Mouse (Mus musculus) heart, embryonic 13.5 days (tissue): Measurements from ENCODE around the gene Phf24. TPM values are rescaled to one million over a fixed set of nuclear protein-coding genes. Genes with fewer than 3 reads are reported as not detected.
"Not testable (repeated sequence)": the region's sequence is repeated elsewhere in the genome, so short reads cannot be mapped to it uniquely, and the experiment has no call there.

Source experiments
- ATAC-seq: fragments of 200-750 bp; cut with Nextera tagmentation; 2 replicates; pipeline ENCODE4 v1.8.0; 2017; ENCODE audit warnings: moderate TSS enrichment; ENCODE audit not compliant: insufficient number of reproducible peaks, low FRiP score, low TSS enrichment; ENCODE audit errors: extremely low read depth
- H3K27ac ChIP-seq: fragments of 300-500 bp; sonication (generic); replicated peaks from 2 replicates; pipeline ENCODE4 v1.5.1; 2015; ENCODE audit warnings: moderate library complexity, mild to moderate bottlenecking, inconsistent platforms
- H3K27me3 ChIP-seq: fragments of 300-500 bp; sonication (generic); replicated peaks from 2 replicates; pipeline ENCODE4 v1.6.1; 2015; ENCODE audit warnings: mild to moderate bottlenecking, inconsistent platforms
- H3K36me3 ChIP-seq: fragments of 300-500 bp; sonication (generic); 2 replicates; pipeline ENCODE4 v1.6.1; 2015; ENCODE audit warnings: mild to moderate bottlenecking, inconsistent platforms
- H3K4me1 ChIP-seq: fragments of 300-500 bp; sonication (generic); 2 replicates; pipeline ENCODE4 v1.6.1; 2015; ENCODE audit warnings: inconsistent platforms
- H3K4me2 ChIP-seq: fragments of 300-500 bp; sonication (generic); 2 replicates; pipeline ENCODE4 v1.6.1; 2015; ENCODE audit warnings: inconsistent platforms, mild to moderate bottlenecking, moderate library complexity
- H3K4me3 ChIP-seq: fragments of 300-500 bp; sonication (generic); 2 replicates; pipeline ENCODE4 v1.5.1; 2015; ENCODE audit warnings: moderate library complexity, mild to moderate bottlenecking, inconsistent platforms
- H3K9ac ChIP-seq: fragments of 300-500 bp; sonication (generic); 2 replicates; pipeline ENCODE4 v1.6.1; 2015; ENCODE audit warnings: inconsistent platforms, mild to moderate bottlenecking, moderate library complexity
- H3K9me3 ChIP-seq: fragments of 300-500 bp; sonication (generic); 2 replicates; pipeline ENCODE4 v1.6.1; 2016; ENCODE audit warnings: inconsistent platforms
- WGBS: fragments of 180-500 bp; shearing (Covaris S2); methylation state at CpG from one replicate; pipeline ENCODE4 v1.1.7; 2015; ENCODE audit warnings: mixed read lengths; 5-methylcytosine and 5-hydroxymethylcytosine counted together
- polyA plus RNA-seq: library from polyadenylated mRNA; unstranded; fragments of >200 nt; fragmentation: Nextera tagmentation; extraction: Ambion mirVana; gene quantifications from 2 replicates; pipeline ENCODE4 v1.2.1, GENCODE M21; 2015

The Phf24 gene
- polyA plus RNA-seq, 1 experiment from 2014 or later: 3.7 TPM

GRCm38 (mm10) chr4:42959382-42959781 lies 42.9 kb downstream of the Phf24 start:
- WGBS: 55% methylated on average over 4 of the region's 4 CpGs
- H3K9me3 ChIP-seq: no peaks in the 10 kb centered on the region
- 0 out of 2 replicates have a peak, but pooled peaks cover under 1% of the 10 kb centered on the region for H3K27me3 ChIP-seq
- no peak overlapping the region for H3K4me3 ChIP-seq
- peak overlapping the region; percentile 85 for H3K27ac ChIP-seq
- H3K9ac ChIP-seq: peak overlapping the region; percentile 37
- peaks cover 34% of the 10 kb centered on the region for H3K36me3 ChIP-seq
- H3K4me1 ChIP-seq: peaks cover 37% of the 10 kb centered on the region
- ATAC-seq: no peak
- 0 out of 2 replicates have a peak overlapping the region, but pooled peaks have one; percentile 2 for H3K4me2 ChIP-seq

GRCm38 (mm10) chr4:42961592-42961991 lies 45.1 kb downstream of the Phf24 start:
- ATAC-seq: no peak
- Histone ChIP-seq H3K4me1 (peaks cover 43% of the 10 kb centered on the region), H3K4me2 (no peak overlapping the region), H3K36me3 (peaks cover 19% of the 10 kb centered on the region), H3K27ac (no peak overlapping the region), H3K9me3 (no peaks in the 10 kb centered on the region), H3K4me3 (no peak overlapping the region), H3K27me3 (0 out of 2 replicates have a peak, but pooled peaks cover 3% of the 10 kb centered on the region), H3K9ac (no peak overlapping the region)
- 31% methylated on average over 4 of the region's 4 CpGs for WGBS

- H3K4me2 ChIP-seq: no peak overlapping the region
- H3K4me1 ChIP-seq: peaks cover 34% of the 10 kb centered on the region
- no peaks in the 10 kb centered on the region for H3K9me3 ChIP-seq
- H3K4me3 ChIP-seq: no peak overlapping the region
- no peak overlapping the region for H3K9ac ChIP-seq
- 0 out of 2 replicates have a peak, but pooled peaks cover 3% of the 10 kb centered on the region for H3K27me3 ChIP-seq
- WGBS: 66% methylated on average over 2 of the region's 2 CpGs
- H3K36me3 ChIP-seq: no peaks in the 10 kb centered on the region
- no peak for ATAC-seq
- no peak overlapping the region; the same call in 1 of the 2 replicates for H3K27ac ChIP-seq
These were observed 47.0 kb downstream of the Phf24 start for GRCm38 (mm10) chr4:42963480-42963879.

- WGBS: 12% methylated on average over 12 of the region's 12 CpGs
- Histone ChIP-seq H3K4me2 (peak overlapping the region; percentile 58), H3K36me3 (no peaks in the 10 kb centered on the region), H3K4me1 (peaks cover 17% of the 10 kb centered on the region), H3K27ac (no peak overlapping the region), H3K9ac (peak overlapping the region; percentile 44; the same call in 1 of the 2 replicates), H3K9me3 (no peaks in the 10 kb centered on the region), H3K4me3 (peak overlapping the region; percentile 27; the same call in 1 of the 2 replicates), H3K27me3 (0 out of 2 replicates have a peak, but pooled peaks cover 3% of the 10 kb centered on the region)
- no peak for ATAC-seq
These were observed 48.7 kb downstream of the Phf24 start for GRCm38 (mm10) chr4:42965039-42965719.

- H3K4me3 ChIP-seq: no peak within 1 kb of the TSS
- no peaks in the 10 kb centered on the region for H3K36me3 ChIP-seq
- no peak for ATAC-seq
- H3K4me2 ChIP-seq: no peak within 1 kb of the TSS
- peaks cover 24% of the 10 kb centered on the region for H3K4me1 ChIP-seq
- no peaks in the 10 kb centered on the region for H3K9me3 ChIP-seq
- H3K27me3 ChIP-seq: 0 out of 2 replicates have a peak, but pooled peaks cover 3% of the 10 kb centered on the region
- no peak within 1 kb of the TSS for H3K27ac ChIP-seq
- H3K9ac ChIP-seq: no peak within 1 kb of the TSS
- WGBS: 87% methylated on average over 4 of the region's 4 CpGs
These were observed 52.8 kb downstream of the Phf24 start, which contains the start of gene 1700022I11Rik for GRCm38 (mm10) chr4:42969304-42969703. Gene 1700022I11Rik (plus strand): TSS chr4:42969604.

- no peaks in the 10 kb centered on the region for H3K27me3 ChIP-seq
- peaks cover 24% of the 10 kb centered on the region for H3K36me3 ChIP-seq
- 64% methylated on average over 4 of the region's 4 CpGs for WGBS
- H3K4me2 ChIP-seq: no peak overlapping the region
- H3K27ac ChIP-seq: no peak overlapping the region
- H3K9me3 ChIP-seq: no peaks in the 10 kb centered on the region
- H3K9ac ChIP-seq: no peak overlapping the region
- no peak overlapping the region for H3K4me3 ChIP-seq
- ATAC-seq: no peak
- peaks cover 16% of the 10 kb centered on the region for H3K4me1 ChIP-seq
These were observed 56.5 kb downstream of the Phf24 start for GRCm38 (mm10) chr4:42972952-42973351.

- H3K9me3 ChIP-seq: no peaks in the 10 kb centered on the region
- peak overlapping the region; percentile 30; the same call in 1 of the 2 replicates for H3K27ac ChIP-seq
- H3K4me2 ChIP-seq: no peak overlapping the region
- peaks cover 33% of the 10 kb centered on the region for H3K36me3 ChIP-seq
- WGBS: 51% methylated on average over 5 of the region's 5 CpGs
- H3K4me1 ChIP-seq: peaks cover 16% of the 10 kb centered on the region
- no peaks in the 10 kb centered on the region for H3K27me3 ChIP-seq
- H3K4me3 ChIP-seq: no peak overlapping the region
- peak overlapping the region; percentile 53 for H3K9ac ChIP-seq
- no peak for ATAC-seq
These were observed 57.4 kb downstream of the Phf24 start for GRCm38 (mm10) chr4:42973868-42974267.

GRCm38 (mm10) chr4:42978062-42978461 lies 61.6 kb downstream of the Phf24 start:
- H3K4me1 ChIP-seq: peaks cover 15% of the 10 kb centered on the region
- H3K27ac ChIP-seq: no peak overlapping the region
- no peak for ATAC-seq
- no peak overlapping the region for H3K4me3 ChIP-seq
- 88% methylated on average over 4 of the region's 4 CpGs for WGBS
- H3K9ac ChIP-seq: no peak overlapping the region
- no peaks in the 10 kb centered on the region for H3K9me3 ChIP-seq
- no peaks in the 10 kb centered on the region for H3K27me3 ChIP-seq
- no peak overlapping the region for H3K4me2 ChIP-seq
- peaks cover 75% of the 10 kb centered on the region for H3K36me3 ChIP-seq

- ATAC-seq, H3K4me2 ChIP-seq, H3K27ac ChIP-seq, H3K4me1 ChIP-seq, H3K9me3 ChIP-seq, H3K27me3 ChIP-seq, H3K9ac ChIP-seq, H3K4me3 ChIP-seq: not testable (repeated sequence)
- H3K36me3 ChIP-seq: peaks cover 97% of the 10 kb centered on the region
- WGBS: 91% methylated on average over 8 of the region's 8 CpGs
These were observed 64.0 kb downstream of the Phf24 start for GRCm38 (mm10) chr4:42980467-42980866.

- no peak for ATAC-seq
- Histone ChIP-seq H3K9me3 (no peaks in the 10 kb centered on the region), H3K27ac (no peak overlapping the region), H3K4me3 (no peak overlapping the region), H3K4me1 (no peaks in the 10 kb centered on the region), H3K9ac (no peak overlapping the region), H3K36me3 (peaks cover 98% of the 10 kb centered on the region), H3K27me3 (no peaks in the 10 kb centered on the region), H3K4me2 (no peak overlapping the region)
- 82% methylated on average over 1 of the region's 1 CpGs for WGBS
These were observed 71.8 kb downstream of the Phf24 start for GRCm38 (mm10) chr4:42988296-42988695.
